Mouse (Mus musculus): ENCODE data around the gene Chtop. TPM values are rescaled to one million over a fixed set of nuclear protein-coding genes. Genes with fewer than 3 reads are reported as not detected.

Chtop gene
- total and polyA plus RNA-seq, 2 experiments from 2014 or later, result 162 to 220 TPM

- no peaks in the 10 kb centered on the region for H3K27me3 ChIP-seq (ENCODE audit: insufficient read depth, low read length)
- peak; percentile 97 for DNase-seq (ENCODE audit: low spot score)
- peak; percentile 83 for TF ChIP-seq CTCF (IDR thresholded peaks at IDR 0.05; ENCODE audit: low read depth)
- peak; percentile 97 for ATAC-seq
- WGBS, result 1% methylated on average over 37 of the region's 37 CpGs
- H3K9ac ChIP-seq (replicated peaks; ENCODE audit: low read length), result peak within 1 kb of the TSS; percentile 75
- H3K4me1 ChIP-seq (ENCODE audit: insufficient read depth, low read length), result 0 out of 2 replicates have a peak, but pooled peaks cover 3% of the 10 kb centered on the region
- peak within 1 kb of the TSS; percentile 81 for H3K4me3 ChIP-seq (ENCODE audit: low read length)
- H3K9me3 ChIP-seq (ENCODE audit: low read length), result no peaks in the 10 kb centered on the region
- peaks cover 34% of the 10 kb centered on the region for H3K36me3 ChIP-seq (ENCODE audit: insufficient read depth, low read length)
- peak within 1 kb of the TSS; percentile 68 for H3K4me2 ChIP-seq (ENCODE audit: low read depth, low read length)
- peak within 1 kb of the TSS; percentile 77 for H3K27ac ChIP-seq
Observed at GRCm38 (mm10) chr3:90490696-90491256, 18.5 kb downstream of the Chtop start, which contains the start of gene Snapin. Gene Snapin (minus strand): TSS chr3:90491033.

- Histone ChIP-seq H3K4me3 (ENCODE audit: low read length) (no peak overlapping the region), H3K4me1 (ENCODE audit: insufficient read depth, low read length) (0 out of 2 replicates have a peak, but pooled peaks cover 3% of the 10 kb centered on the region), H3K9ac (replicated peaks; ENCODE audit: low read length) (no peak overlapping the region), H3K27ac (no peak overlapping the region), H3K4me2 (ENCODE audit: low read depth, low read length) (no peak overlapping the region), H3K36me3 (ENCODE audit: insufficient read depth, low read length) (peaks cover 41% of the 10 kb centered on the region), H3K9me3 (ENCODE audit: low read length) (no peaks in the 10 kb centered on the region), H3K27me3 (ENCODE audit: insufficient read depth, low read length) (no peaks in the 10 kb centered on the region)
- DNase-seq (ENCODE audit: low spot score) (no peak), ATAC-seq (no peak)
- TF ChIP-seq CTCF (IDR thresholded peaks at IDR 0.05; ENCODE audit: low read depth), result no peak
- WGBS, result 90% methylated on average over 6 of the region's 6 CpGs
Observed at GRCm38 (mm10) chr3:90488576-90488975, 20.7 kb downstream of the Chtop start.

- H3K4me1 ChIP-seq (ENCODE audit: insufficient read depth, low read length), result 0 out of 2 replicates have a peak, but pooled peaks cover 3% of the 10 kb centered on the region
- no peak for DNase-seq (ENCODE audit: low spot score)
- ATAC-seq, result no peak
- H3K9me3 ChIP-seq (ENCODE audit: low read length), result no peaks in the 10 kb centered on the region
- H3K36me3 ChIP-seq (ENCODE audit: insufficient read depth, low read length), result peaks cover 56% of the 10 kb centered on the region
- no peak overlapping the region for H3K27ac ChIP-seq
- H3K4me2 ChIP-seq (ENCODE audit: low read depth, low read length), result no peak overlapping the region
- 75% methylated on average over 5 of the region's 5 CpGs for WGBS
- no peak overlapping the region for H3K9ac ChIP-seq (replicated peaks; ENCODE audit: low read length)
- H3K4me3 ChIP-seq (ENCODE audit: low read length), result no peak overlapping the region
- no peak for TF ChIP-seq CTCF (IDR thresholded peaks at IDR 0.05; ENCODE audit: low read depth)
- H3K27me3 ChIP-seq (ENCODE audit: insufficient read depth, low read length), result no peaks in the 10 kb centered on the region
Observed at GRCm38 (mm10) chr3:90486998-90487397, 22.3 kb downstream of the Chtop start.

GRCm38 (mm10) chr3:90475831-90476611, 33.3 kb downstream of the Chtop start, which contains the start of gene Ilf2:
Gene Ilf2 (plus strand): TSS chr3:90476126.
- Histone ChIP-seq H3K36me3 (ENCODE audit: insufficient read depth, low read length) (peaks cover 9% of the 10 kb centered on the region; the same call in 1 of the 2 replicates), H3K9me3 (ENCODE audit: low read length) (no peaks in the 10 kb centered on the region), H3K27me3 (ENCODE audit: insufficient read depth, low read length) (no peaks in the 10 kb centered on the region), H3K4me3 (ENCODE audit: low read length) (peak within 1 kb of the TSS; percentile 99), H3K4me1 (ENCODE audit: insufficient read depth, low read length) (no peaks in the 10 kb centered on the region), H3K27ac (peak within 1 kb of the TSS; percentile 96), H3K9ac (replicated peaks; ENCODE audit: low read length) (peak within 1 kb of the TSS; percentile 97), H3K4me2 (ENCODE audit: low read depth, low read length) (peak within 1 kb of the TSS; percentile 63)
- TF ChIP-seq CTCF (IDR thresholded peaks at IDR 0.05; ENCODE audit: low read depth), result peak; percentile 77
- DNase-seq (ENCODE audit: low spot score), result peak; percentile 99
- under 1% methylated on average over 42 of the region's 45 CpGs for WGBS
- ATAC-seq, result peak; percentile 99

GRCm38 (mm10) chr3:90475151-90475830, 34.0 kb downstream of the Chtop start:
- H3K4me3 ChIP-seq (ENCODE audit: low read length), result peak overlapping the region; percentile 33
- DNase-seq (ENCODE audit: low spot score), result no peak
- no peak overlapping the region for H3K9ac ChIP-seq (replicated peaks; ENCODE audit: low read length)
- no peaks in the 10 kb centered on the region for H3K4me1 ChIP-seq (ENCODE audit: insufficient read depth, low read length)
- TF ChIP-seq CTCF (IDR thresholded peaks at IDR 0.05; ENCODE audit: low read depth), result no peak
- no peaks in the 10 kb centered on the region for H3K9me3 ChIP-seq (ENCODE audit: low read length)
- peaks cover 2% of the 10 kb centered on the region; the same call in 1 of the 2 replicates for H3K36me3 ChIP-seq (ENCODE audit: insufficient read depth, low read length)
- 36% methylated on average over 15 of the region's 16 CpGs for WGBS
- H3K27ac ChIP-seq, result no peak overlapping the region
- no peaks in the 10 kb centered on the region for H3K27me3 ChIP-seq (ENCODE audit: insufficient read depth, low read length)
- peak; percentile 38 for ATAC-seq
- peak overlapping the region; percentile 47 for H3K4me2 ChIP-seq (ENCODE audit: low read depth, low read length)

GRCm38 (mm10) chr3:90472213-90472612, 37.1 kb downstream of the Chtop start:
- DNase-seq (ENCODE audit: low spot score), result peak; percentile 17

More at GRCm38 (mm10) chr3:90472213-90472612, 37.1 kb downstream of the Chtop start:
- ATAC-seq, result no peak
- H3K27ac ChIP-seq, result no peak overlapping the region
- no peaks in the 10 kb centered on the region for H3K27me3 ChIP-seq (ENCODE audit: insufficient read depth, low read length)
- no peaks in the 10 kb centered on the region for H3K4me1 ChIP-seq (ENCODE audit: insufficient read depth, low read length)
- no peak overlapping the region for H3K4me2 ChIP-seq (ENCODE audit: low read depth, low read length)
- H3K9ac ChIP-seq (replicated peaks; ENCODE audit: low read length), result no peak overlapping the region
- no peaks in the 10 kb centered on the region for H3K36me3 ChIP-seq (ENCODE audit: insufficient read depth, low read length)
- H3K9me3 ChIP-seq (ENCODE audit: low read length), result no peaks in the 10 kb centered on the region
- H3K4me3 ChIP-seq (ENCODE audit: low read length), result no peak overlapping the region
- peak; percentile 60 for TF ChIP-seq CTCF (IDR thresholded peaks at IDR 0.05; ENCODE audit: low read depth)
- WGBS, result 31% methylated on average over 3 of the region's 3 CpGs
